Mouse (Mus musculus): ENCODE measurements around the gene Chrnd.

DNA sequence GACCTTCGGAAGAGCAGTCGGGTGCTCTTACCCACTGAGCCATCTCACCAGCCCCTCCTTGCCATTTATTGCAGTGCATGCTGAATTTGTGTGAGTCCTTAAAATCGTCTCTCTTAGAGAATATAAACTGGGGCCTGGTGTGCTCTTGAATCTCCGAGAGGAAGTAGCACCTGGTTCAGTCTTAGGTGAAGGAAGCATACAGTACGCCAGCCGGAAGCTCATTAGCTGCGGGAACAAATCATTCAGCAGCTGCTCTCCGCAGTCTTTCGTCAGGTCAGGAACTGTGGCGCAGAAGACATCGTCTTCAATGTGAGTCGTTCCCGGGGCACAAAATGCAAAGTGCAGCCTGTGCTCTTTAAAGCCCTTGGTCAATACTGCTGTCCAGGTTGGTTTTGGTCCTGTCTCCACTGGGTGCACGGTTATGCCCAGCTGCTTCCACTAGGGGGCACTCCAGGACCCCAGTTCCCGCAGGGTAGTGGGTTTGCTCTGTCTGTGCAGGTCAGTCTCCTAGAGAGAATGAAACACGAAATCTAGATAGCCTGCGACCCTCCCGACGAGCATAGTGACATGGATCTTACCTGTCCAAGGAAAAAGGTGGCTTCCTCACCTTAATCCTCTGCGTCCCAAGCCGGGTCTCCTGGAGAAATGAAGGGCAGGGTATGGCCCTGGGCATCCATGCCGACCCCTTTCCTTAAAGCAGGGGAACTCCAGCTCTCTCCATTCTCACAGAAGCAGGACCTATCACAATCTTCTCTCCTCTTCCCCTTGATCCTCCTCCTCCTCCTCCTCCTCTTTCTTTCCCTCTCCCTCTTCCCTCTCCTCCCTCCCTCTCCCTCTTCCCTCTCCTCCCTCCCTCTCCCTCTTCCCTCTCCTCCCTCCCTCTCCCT lies 55.8 kb downstream of the Chrnd start:
- no peak for TF ChIP-seq EP300 (IDR thresholded peaks at IDR 0.05; ENCODE audit: low read depth)
- TF ChIP-seq CTCF (IDR thresholded peaks at IDR 0.05; ENCODE audit: low read depth): peak; percentile 80
